Mouse (Mus musculus) kidney, adult 2 months (tissue): ENCODE measurements around the gene Scyl3.

ENCODE experiments used
- CTCF ChIP-seq: fragments of 200-500 bp; conservative IDR thresholded peaks from 2 replicates; pipeline ENCODE4 v1.5.1; 2011; ENCODE audit warnings: low read depth, mild to moderate bottlenecking, control low read depth, low read length, moderate library complexity, mixed read lengths; ENCODE audit not compliant: insufficient read depth, insufficient read length
- POLR2A ChIP-seq: fragments of 200-500 bp; IDR thresholded peaks from one replicate; pipeline ENCODE4 v1.6.1; 2011; ENCODE audit warnings: low read depth, low read length, control low read depth

DNA sequence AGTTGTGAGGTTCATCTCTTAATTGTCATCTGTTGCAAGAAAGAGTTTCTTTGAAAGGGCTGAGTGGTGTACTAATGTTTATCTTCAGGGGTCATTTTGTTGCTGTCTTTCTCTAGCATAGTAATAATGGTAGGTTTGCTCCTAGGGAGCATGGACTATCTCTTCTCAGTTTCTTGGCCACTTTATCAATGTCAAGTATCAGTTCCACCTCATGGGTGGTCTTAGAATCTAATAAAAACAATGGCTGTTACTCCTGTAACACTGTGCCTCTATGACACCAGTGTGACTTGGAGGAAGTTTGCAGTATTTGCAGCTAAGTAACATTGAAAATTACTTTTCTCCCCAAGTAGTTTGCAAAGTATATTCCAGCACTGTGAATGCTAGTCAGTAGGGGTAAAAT is 39.3 kb upstream of the Scyl3 start:
- TF ChIP-seq CTCF = no peak
- no peak for TF ChIP-seq POLR2A
